Mouse (Mus musculus): ENCODE results near the gene Fign.

GRCm38 (mm10) chr2:64079765-64080164 lies 18.1 kb downstream of the Fign start:
- TF ChIP-seq ZNF384 (IDR thresholded peaks at IDR 0.05; ENCODE audit: low read depth, low read length) = no peak
- TF ChIP-seq ZC3H11A (IDR thresholded peaks at IDR 0.05; ENCODE audit: borderline replicate concordance, low read depth, low read length) = no peak
- no peak for TF ChIP-seq CHD2 (IDR thresholded peaks at IDR 0.05; ENCODE audit: low read depth, low read length)
